Mouse (Mus musculus): ENCODE results near the gene Dtx2.
"Not testable (repeated sequence)": the region's sequence is repeated elsewhere in the genome, so short reads cannot be mapped to it uniquely, and the experiment has no call there.

The Dtx2 gene

DNA sequence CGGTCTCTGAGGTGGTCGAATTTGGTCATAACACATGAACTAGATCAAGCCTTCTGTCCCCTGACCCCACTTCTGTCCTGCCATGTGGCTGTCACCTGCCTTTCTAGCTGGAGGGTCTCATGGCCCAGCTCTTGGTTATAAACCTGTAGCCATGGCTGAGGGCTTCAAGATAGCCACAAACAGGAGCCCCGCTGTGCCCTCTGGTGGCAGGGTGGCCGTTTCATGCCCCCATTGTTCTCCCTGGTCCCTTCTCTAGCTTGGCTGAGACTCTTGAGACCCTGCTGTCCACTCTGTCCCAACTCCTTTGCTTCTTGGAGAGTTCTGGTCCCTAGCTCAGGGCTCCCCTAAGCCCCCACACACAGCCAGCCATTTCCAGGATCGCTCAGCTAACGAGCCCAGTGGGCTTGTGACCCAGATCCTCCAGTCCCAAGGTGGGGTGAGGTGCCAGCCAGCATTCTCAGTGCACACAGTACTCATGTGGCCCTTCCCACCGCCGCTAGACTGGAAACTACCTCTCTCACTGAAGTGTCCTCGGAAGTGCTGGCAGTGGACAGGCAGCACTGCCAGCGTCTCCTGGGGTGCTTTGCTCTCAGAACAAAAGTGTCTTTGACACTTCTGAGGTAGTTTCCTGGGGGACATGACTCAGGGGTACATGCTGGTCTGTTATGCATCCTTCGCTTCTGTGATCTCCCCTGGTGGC, 33.2 kb downstream of the Dtx2 start:
- DNase-seq = no peak

DNA sequence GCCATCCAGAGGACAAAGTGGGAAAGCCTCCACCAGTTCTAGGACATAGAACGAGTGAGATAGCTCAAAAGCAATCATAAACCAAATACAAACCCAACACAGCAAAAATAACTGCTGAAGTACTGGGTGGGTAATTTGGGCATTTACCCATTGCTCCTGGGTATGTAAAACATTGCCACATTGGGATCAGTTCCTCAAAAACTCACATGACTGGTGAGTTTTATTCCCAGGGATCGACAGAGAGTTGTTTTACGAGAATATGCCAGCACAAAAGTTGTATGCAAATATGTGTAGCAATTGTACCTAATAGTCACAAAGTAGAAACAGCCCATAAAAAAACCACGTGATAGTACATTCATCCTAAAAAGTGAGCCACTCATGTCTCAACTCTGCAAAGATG, 40.3 kb downstream of the Dtx2 start:
- no peak for DNase-seq

DNA sequence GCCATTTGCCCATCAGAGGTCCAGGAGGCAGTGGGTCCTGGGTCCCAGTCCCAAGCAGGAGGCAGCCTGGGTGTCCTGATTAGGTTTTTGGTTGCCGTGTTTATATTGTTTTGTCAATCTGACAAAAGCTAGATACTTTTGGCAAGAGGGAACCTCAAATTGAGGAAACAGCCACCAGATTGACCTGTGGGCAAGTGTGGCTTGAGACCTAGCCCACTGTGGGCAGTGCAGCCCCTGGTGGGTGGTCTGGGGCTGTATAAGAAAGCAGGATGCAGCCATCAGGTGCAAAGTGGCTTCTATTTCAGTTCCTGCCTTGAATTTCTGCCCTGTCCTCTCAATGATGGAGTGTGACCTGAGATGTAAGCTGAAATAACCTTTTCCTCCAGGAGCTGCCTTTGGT, 40.7 kb downstream of the Dtx2 start:
- no peak for DNase-seq

DNA sequence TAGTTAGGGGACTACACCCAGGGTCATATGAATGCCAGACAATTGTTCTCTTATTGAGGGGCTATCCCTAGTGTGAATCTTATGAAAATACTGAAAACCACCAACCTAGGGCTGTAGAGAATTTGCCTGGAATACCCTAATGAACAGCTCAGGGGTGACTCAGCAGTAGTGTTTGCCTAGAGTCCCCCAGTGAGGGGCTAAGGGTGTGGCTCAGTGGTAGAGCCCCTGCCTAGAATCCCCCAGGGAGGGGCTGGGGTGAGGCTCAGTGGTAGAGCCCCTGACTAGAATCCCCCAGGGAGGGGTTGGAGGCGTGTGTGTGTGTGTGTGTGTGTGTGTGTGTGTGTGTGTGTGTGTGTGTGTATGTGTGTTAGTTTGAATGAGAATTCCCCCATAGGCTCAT, 42.1 kb downstream of the Dtx2 start:
- DNase-seq = no peak

DNA sequence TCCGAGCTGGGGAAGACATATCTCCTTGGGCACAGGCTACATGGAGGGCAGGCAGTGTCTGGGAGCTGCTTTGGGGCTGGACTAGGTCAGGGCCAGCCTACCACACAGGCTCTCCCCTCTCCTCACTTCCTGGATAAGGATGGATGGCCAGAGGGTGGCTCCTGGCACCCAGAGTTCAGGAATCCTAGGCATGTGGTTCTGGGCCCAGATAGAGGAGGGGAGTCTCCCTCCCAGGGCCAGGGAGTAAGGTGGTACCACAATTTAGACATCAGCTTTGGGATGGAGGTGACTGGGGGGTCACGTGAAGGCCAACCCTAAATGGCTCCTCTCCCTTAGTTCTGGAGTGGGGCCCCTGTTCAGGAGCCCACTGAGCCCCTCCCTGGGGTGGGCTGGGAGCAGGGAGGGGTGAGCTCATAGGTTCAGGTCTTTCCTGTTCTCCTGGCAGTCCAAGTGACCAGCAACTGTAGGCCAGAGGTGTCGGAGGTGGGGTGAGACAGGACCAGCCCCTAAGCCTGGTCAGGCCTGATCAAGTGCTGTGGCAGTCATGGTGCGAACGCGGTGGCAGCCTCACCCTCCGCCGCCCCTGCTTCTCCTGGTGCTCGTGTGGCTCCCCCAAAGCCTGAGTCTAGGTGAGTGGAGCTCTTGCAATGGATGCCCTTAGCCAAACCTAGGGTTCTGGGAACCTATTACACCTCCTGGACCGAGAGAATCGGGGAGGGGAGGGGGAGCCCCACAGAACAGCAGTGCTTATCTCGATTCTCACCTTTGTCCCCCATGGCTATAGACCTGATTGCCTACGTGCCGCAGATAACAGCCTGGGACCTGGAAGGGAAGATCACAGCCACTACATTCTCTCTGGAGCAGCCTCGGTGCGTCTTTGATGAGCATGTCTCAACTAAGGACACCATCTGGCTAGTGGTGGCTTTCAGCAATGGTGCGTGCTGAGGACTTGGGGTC, 43.9 kb downstream of the Dtx2 start, which contains the start of gene Upk3b:
Gene Upk3b, plus strand, starts transcription at position 239 of the 957 bp plus-strand sequence.
- DNase-seq = no peak

DNA sequence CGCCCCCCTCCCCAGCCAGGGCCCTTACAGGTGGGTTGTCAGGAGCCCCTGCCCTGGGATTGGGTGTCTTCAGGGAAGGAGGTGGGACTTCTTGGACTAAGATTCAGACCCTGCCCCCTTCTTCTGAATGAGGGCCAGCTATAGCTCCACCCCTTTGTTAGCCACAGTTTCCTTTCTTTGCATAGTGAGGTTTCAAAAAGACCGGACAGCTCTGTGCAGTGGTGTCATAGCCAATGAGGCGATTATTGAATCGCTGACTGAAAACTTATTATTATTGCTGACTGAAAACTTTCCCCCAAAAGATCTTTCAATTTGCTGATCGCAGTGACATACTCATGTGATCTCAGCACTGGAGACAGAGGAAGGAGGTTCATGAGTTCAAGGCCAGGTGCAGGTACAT, 45.6 kb downstream of the Dtx2 start:
- DNase-seq = no peak

DNA sequence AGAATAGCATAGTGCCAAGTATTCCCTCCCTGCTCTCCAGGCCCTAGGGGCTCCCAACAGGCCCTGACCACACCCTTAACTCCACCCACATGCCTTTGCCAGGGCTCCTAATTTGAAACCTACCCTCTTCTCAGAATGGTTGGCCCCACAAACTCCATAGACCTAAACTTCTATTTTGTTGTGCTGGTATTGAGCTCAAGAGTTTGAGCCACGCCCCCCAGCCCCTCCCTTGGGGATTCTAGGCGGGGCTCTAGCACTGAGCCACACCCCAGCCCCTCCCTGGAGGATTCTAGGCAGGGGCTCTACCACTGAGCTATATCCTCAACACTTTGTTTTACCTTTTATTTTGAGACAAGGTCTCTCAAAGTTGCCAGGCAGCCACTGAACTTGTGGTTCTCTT, 46.7 kb downstream of the Dtx2 start:
- DNase-seq = no peak

DNA sequence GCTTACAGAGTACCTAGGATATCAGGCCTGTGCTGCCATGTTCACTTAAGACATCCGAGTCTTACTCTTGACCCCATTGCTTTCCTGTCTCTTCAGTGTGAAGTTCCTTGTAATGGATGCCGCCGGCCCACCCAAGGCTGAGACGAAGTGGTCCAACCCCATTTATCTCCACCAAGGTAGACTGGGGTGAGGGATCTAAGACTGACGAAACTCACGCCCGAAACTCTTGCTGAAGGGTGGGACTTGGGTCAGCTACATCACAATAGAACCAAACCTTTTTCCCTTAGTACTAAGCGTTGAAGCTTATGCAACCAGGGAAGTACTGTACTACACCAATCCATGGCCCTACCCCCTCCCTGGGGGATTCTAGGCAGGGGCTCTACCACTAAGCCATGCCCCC, 47.1 kb downstream of the Dtx2 start:
- no peak for DNase-seq

DNA sequence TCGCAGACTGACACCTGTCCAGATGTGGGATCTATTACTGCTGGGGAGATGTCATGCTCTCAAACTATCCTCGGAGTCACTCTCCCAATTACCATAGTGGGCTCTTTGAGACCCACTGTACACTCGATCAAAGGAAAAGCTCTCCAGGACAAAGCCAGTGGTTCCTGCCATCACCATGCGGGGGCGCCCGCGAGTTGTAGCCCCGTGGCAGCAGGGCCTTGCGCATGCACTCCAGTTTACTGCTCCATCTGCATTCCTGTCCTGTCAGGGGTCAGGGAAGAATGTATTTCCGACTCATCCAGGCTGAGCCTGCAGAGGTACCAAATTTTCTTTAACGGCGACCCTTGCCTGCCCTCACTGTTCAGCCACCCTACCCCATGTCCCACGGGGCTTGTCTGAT, 50.3 kb downstream of the Dtx2 start:
- peak in 1 of 2 experiments; percentile 18 for DNase-seq

DNA sequence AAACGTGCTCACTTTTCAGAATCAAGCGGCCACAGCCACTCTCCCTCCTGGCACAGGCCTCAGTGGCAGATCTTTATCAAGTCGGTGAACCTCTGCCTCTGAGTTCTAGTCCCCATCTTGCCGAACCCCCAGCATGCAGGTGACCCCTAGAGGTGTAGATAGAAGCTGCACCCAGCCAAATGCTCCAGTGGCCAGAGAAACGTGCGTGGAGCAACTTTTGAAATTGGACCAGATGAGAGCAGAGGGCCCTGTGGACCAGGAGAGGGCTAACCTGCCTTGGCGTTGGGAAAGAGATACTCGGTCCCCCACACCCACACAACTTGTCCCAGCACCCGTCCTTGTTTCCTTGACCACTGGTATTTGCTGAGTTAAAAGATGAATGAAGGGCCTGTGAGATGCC, 50.8 kb downstream of the Dtx2 start:
- peak; percentile 31 to 46 for DNase-seq

DNA sequence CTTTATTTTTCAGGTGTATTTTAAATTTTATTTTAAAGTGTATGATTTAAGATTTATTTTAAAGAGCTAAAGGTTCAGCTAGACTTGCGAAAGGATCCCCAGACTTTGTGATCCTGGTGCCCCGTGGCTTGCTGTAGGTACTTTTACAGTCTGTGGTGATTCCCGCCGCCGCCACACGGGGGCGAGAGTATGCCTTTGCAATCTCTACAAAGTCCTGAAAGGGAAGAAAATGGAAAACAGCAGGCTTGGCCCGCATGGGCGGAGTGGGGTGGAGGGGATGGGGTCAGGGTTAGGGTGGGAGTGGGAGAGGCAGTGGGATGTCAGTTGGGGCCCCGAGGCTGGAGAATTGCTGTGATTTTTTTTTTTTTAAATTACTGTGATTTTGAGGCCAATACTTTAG, 51.4 kb downstream of the Dtx2 start:
- DNase-seq = peak; percentile 85 to 93

DNA sequence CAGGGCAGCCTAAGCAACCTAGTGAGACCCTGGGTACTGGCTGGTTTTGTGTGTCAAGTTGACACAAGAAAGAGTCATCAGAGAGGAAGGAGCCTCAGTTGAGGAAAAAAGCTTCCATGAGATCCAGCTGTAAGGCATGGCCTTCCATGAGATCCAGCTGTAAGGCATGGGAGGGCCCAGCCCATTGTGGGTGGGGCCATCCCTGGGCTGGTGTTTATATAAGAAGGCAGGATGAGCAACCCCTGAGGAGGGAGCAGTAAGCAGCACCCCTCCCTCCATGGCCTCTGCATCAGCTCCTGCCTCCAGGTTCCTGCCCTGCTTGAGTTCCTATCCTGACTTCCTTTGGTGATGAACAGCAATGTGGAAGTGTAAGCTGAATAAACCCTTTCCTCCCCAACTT, 53.9 kb downstream of the Dtx2 start:
- not testable (repeated sequence) for DNase-seq

DNA sequence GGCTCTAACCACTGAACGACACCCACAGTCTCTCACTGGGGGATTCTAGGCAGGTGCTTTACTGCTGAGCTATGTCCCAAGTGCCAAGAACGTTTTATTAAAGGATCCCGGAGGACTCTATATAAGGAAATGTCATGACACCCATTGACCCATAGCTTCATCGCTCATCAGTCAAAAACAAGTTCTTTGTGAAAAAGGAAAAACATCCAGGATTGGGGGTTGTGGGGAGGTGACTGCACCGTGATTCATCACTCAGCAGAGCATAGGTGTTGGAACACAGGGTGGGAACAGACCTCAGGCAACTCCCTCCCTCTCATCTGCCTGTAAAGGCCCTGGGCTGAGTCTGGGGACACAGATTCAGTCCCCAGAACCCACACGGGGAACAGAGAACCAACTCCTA, 55.3 kb downstream of the Dtx2 start:
- DNase-seq = no peak

DNA sequence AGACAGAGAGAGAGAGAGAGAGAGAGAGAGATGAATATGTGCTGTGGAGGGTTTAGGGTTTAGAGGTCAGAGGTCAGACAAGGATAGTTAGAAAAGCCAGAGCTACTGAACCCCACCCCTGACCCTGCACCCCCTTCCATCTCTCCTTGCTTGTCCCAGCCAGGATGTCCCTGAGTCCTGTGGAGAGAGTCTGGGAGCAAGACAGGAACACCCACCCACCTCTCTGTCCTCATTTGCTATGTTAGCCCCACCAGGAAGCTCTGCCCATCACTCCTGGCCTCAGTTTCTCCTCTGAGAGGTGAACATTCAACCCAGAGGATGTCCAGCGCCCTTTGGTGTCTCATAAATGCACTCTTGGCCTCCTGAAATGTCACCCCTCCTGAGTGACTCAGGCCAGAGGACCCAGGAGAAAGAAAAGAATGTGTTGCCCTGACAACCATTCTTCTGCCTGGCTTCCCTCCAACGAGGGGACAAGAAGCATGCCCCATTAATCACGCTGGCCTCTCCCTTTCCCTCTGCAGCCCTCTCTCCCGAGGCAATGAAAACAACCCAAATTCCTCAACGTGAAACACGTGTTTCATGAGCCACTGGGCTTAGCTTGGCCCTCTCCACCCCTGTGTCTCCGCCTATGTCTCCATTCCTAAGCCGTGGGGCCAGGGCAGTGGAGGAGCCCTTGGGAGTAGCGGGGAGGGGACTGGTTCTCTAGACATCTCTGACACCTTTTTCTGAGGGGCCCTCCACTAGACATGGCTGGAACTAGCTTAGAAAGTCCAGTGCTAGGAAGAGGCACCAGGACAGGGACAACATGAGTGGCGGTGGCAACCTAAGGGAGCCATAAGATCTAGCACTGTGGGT, 56.9 kb downstream of the Dtx2 start:
- DNase-seq = no peak

DNA sequence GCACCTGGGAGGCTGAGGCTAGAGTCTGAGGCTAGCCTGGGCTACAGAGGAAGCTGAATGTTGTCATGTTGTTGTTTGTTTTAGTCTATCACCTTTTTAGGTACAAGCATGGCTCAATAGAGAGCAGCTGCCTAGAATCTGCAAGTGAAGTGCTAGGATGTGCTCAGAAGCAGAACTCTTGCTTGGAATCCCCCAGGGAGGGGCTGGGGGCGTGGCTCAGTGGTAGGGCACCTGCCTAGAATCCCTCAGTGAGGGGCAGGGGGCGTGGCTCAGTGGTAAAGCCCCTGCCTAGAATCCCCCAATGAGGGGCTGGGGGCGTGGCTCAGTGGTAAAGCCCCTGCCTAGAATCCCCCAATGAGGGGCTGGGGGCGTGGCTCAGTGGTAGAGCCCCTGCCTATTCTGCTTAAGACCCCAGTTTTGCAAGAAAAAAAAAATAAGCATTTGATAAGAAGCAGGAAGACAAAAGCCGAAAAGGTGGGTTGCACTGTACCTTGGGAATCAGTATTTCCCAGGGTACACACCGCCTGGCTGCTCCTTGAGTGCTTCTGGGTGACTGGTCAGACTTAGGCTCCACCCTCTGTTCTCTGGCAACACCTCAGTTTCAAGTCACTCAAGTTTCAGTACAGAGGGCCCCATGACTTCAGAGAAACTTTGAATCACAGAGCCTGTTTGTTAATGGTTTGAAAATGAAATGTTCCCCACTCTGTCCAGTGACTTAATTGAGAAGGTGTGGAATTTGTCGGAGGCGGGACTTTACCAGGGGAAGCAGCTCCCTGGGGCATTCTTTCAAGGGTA, 58.5 kb downstream of the Dtx2 start:
- DNase-seq = no peak

DNA sequence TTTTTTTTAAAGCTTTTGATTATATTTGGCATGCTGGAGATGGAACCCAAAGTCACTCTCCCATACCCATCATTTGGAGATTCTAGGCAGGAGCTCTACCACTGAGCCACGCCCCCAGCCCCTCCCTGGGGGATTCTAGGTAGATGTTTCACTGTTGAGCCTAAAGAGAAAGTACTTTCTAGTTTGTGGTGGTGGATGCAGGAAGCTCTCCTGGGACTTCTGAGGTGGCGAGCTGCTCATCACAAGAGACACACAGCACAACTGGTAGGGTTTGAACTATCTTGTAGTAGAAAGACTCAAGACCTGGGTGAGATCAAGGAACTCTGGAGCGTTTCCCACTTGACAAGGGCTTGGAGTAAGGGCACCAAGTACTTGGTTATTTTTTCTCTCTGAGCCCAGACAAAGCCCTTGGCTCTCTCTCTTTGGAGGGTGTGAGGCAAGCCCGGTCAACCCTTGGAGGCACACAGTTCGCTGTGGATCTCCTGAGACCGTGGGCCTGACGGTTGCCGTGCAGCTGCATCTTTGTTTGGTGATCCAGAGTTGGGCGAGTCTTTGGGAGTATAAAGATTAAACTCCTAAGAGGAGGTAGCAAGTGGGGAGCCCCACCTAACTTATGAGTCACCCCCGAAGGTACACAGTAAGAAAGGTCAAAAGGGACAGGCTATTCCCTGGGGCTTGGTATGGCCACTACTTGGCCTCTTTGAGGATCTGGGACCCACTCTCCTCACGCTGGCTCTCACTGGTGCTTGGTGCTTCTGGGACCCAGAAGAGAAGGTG, 59.9 kb downstream of the Dtx2 start, which contains the start of gene Upk3bl:
Gene Upk3bl, plus strand, starts transcription at position 192 of the 777 bp plus-strand sequence.
- DNase-seq = no peak

DNA sequence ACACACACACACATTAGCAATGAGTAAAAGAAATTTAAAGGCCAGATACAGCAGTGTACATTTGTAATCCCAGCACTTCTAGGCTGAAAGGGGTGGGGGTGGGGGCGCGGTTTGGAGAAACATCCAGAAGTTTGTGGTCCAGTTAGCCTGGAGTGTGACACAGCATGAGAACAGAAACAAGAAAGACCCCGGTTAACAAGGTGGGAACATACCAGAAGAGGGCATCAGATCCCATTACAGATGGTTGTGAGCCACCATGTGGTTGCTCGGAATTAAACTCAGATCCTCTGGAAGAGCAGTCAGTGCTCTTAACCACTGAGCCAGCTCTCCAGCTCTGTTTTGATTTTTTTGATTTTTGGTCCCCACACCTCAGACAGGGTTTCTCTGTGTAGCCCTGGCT, 61.5 kb downstream of the Dtx2 start:
- DNase-seq = no peak

DNA sequence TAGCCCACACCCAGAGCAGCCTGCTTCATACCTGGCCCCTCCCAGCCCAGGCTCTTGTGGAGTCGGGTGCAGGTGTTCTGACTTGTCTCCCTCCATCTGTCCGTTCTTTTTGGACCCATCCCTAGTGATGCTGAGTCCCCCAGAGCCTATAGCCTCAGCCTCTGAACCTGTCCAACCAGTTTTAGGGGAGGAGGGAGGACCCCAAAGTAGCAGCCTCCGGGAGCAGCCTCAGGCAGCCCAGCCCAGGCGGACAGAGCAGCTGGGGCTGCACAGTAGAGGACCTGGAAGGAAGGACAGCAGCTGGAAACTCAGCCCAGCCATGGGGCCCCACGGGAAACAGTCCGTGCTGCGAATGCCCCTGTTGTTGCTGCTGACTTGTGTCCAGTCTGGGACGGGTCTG, 62.5 kb downstream of the Dtx2 start:
- DNase-seq = no peak

DNA sequence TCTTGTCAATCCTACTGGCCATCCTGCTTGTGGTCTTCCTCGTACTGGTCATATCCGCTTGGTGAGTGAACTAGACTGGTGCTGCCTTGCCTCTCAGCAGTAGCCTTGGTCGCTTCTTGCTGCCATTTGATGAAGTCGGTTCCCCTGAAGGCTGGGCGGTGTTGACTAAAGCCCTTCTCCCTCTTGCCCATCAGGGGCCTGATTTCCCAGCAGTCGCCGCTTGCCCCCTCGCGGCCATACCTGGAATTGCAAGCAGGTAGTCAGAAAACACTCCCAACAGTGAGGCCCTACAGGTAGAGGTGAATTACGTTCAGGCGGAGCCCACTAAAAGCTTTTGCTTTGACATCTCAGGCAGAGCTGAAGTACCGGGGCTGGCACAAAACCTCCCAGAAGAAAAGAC, 67.0 kb downstream of the Dtx2 start:
- peak; percentile 83 to 87 for DNase-seq

DNA sequence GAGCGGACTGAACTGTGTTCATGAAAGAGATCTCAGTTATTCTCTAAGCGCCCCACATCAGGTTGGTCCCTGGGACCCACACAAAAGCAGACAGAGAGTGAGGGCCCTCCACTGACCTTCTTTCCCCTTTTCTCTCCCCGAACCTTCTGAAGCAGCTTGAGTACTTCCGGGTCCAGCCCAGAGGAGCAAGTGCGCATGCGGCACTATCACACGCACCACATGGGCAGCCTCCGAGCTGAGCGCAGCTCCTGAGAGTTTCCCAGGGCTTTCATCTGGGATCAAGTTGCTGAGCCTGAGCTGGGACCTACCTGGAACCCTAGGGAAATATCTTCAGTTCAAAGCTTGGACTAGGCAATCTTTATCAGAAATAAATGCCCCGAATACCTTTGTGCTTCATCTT, 69.3 kb downstream of the Dtx2 start:
- DNase-seq = no peak

DNA sequence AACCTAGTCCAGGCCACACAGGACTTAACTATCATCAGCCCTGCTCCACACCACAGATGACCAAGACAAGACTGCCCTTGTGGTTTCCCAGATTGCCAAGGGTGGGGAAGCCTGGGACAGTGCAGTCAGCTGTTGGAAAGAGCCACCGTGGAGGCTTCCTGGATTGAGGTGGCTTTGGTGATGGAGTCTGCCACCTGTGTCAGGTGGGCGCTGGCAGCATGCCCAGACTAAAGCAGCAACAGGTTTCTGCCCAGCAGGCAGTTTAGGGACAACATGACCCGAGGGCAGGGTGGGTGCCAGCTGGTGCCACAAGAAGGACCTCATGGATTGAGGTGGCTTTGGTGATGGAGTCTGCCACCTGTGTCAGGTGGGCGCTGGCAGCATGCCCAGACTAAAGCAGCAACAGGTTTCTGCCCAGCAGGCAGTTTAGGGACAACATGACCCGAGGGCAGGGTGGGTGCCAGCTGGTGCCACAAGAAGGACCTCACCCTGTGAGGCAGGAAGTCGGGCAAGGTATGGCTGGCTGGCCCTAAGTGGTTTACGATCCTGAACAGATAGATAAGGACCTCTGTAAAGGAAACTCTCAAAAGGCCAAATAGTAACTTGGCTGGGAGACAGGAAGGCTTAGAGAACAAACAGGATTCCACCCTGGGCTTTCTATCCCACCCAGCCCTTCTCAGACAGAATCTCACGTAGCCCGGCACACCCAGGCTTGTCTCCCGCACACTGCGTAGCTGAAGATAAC, 72.0 kb downstream of the Dtx2 start:
- not testable (repeated sequence) for DNase-seq
